Mouse (Mus musculus) spleen, postnatal 14 days (tissue): ENCODE results near the gene Coro1b.

Source experiments
- DNase-seq, 2 experiments: peaks; one replicate each; pipeline ENCODE4 v3.0.0; 2021 to 2022; ENCODE audit warnings: low spot score in 2 of 2

The Coro1b gene

DNA sequence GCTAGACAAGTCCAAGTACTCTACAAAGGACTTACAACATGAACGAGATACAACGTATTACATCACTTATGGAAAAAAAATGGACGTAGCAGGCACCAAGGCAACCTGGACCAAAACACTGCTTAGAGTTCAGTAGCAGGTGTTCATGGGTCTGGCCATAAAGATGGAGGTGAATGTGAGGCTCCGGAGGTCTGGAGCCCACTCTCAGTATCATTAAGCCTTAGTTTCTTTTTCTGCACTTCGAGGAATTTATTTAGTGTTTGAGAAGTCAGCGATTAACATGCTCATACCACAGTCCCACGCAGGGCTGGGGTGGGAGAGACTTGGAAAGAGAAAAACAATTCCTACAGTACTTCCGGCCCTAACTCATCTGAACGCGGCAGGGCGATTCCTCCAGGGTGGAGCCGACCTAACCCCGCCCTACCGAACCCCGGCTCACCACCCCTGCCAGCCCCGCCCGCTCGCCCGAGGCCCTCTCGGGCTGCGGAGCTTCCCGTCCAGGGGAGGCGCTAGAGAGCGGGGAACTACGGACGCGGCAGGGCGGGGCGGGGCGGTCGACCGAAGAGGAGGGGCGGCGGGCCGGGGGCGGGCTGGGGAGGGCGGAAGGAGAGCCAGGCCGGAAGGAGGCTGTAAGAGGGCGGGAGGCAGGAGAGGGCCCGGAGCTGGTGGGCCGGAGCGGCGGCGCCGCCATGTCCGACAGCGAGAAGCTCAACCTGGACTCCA, 43.3 kb downstream of the Coro1b start, which contains the start of gene Ppp1ca:
Ppp1ca (plus strand) TSS at position 538 of the 723 bp plus-strand sequence.
- peak; percentile 98 to 99 for DNase-seq

DNA sequence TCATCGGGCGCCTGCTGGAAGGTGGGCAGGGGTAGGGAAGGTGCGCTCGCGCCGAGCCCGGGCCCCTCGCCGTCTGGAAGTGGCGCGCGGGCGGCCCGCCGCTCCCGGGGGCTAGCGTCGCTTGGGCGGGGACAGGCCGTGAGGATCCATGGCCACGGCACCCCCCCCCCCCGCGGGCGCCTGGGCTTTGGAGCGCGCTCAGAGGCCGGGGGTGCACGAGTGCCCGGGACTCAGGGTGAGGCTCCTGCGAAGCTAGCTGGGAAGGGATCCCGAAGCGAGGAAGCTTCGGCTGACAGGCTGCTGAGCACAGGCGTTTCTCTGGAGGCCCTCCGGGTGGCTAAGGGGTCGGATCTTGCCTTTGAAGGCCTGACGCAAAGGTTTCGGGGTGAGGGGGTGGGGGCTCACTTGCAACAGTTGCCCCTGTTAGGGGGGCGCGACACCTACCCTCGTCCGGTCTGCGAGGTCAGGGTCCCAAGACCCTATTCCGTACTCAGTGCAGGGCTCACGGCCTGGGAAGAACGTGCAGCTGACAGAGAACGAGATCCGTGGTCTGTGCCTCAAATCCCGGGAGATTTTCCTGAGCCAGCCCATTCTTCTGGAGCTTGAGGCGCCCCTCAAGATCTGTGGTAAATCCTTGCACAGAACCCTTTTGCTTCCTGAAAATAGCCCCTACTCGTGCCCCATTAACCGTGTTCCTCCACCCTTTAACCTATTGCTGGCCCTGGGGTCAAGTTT, 44.0 kb downstream of the Coro1b start:
- no peak for DNase-seq

DNA sequence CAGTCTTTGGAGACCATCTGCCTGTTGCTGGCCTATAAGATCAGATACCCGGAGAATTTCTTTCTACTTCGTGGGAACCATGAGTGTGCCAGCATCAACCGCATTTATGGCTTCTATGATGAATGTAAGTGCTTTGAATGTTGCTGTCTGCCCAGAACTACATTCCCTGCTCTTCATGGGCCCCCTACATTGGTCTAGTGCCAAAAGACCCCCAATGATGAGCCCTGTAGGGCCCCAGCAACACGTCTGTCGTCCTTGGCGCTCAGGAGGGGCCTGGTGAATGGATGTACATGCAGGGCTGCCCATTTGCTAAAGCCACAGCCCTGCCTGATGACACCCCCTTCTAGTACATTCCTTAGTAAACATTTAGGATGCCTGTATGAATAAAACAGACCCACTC, 44.7 kb downstream of the Coro1b start:
- DNase-seq = no peak

DNA sequence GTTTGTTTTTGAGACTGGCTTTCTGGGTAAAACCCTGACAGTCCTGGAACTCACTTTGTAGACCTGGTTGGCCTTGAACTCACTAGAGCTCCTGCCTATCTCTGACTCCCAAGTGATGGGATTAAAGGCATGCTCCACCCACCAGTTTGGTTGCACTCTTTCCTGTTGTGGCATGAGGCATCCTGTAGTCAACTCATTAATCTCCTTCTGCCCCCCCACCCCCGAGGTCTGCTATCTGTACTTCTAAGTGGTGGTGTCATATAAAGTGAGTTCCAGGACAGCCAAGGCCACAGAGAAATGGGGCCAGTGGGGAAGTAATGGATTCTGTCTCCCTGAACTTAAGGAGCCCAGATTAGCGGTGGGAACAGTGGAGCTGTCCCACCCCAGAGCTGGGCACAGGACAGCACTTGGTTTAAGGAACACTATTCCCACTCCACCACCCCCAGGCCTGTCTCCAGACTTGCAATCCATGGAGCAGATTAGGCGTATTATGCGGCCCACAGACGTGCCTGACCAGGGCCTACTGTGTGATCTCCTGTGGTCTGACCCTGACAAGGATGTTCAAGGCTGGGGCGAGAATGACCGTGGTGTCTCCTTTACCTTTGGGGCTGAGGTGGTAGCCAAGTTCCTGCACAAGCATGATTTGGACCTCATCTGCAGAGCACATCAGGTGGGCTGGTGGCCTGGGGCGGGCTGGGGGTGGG, 45.8 kb downstream of the Coro1b start:
- DNase-seq = no peak

DNA sequence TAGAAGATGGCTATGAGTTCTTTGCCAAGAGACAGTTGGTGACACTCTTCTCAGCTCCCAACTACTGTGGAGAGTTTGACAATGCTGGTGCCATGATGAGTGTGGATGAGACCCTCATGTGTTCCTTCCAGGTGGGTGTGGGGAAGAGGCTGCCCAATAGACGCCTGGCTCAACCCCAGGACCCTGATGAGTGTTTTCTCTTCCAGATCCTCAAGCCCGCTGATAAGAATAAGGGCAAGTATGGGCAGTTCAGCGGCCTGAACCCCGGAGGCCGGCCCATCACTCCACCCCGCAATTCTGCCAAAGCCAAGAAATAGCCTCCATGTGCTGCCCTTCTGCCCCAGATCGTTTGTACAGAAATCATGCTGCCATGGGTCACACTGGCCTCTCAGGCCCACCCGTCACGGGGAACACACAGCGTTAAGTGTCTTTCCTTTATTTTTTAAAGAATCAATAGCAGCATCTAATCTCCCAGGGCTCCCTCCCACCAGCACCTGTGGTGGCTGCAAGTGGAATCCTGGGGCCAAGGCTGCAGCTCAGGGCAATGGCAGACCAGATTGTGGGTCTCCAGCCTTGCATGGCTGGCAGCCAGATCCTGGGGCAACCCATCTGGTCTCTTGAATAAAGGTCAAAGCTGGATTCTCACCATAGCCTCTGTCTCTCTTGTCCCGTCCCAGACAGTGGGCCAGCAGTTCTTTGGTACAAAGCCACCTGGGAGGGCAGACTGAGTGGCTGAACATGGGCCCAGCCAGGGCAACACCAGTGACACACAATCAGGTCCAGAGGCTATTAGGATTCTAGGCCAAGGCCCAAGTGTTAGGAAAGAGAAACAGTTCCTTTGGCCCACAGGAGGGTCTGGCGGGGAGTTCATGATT, 46.6 kb downstream of the Coro1b start:
- DNase-seq = no peak

DNA sequence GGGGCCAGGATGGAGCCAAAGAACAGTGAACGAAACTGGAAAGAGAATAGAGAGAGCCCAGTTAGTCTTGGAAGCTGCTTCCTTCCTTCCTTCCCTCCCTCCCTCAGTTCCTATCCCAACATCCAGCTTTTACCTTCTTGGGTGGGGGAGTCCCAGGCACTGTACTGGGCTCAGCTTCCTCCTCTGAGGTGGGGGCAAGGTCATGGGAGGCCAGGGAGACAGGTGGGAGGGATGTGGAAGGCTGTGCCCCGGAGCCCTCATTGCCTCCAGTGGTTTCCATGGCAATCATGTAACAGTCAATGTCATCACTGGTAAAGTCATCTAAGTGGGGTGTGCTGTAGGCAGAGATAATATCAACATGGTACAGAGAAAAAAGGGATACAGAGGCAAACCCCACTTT, 47.6 kb downstream of the Coro1b start:
- DNase-seq = no peak

DNA sequence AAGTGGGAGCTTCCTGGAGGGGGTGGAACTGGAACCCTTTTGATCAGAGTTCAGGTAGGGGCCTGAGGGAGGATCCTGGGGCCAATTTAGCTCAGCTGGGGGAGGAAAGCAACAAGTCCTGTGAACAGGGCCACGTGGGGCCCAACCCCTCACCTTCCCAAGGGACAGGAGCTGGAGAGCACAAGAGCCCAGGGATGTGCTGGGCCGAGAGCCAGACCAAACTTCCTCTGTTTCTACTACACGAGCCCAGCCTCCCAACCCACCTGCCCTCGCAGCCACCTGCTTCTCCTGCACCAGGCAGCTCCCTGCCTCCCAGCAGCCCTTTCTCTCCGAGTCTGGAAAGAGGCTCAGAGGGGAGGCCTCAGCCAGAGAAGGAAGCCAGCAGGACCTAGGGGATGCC, 48.1 kb downstream of the Coro1b start:
- DNase-seq = no peak

DNA sequence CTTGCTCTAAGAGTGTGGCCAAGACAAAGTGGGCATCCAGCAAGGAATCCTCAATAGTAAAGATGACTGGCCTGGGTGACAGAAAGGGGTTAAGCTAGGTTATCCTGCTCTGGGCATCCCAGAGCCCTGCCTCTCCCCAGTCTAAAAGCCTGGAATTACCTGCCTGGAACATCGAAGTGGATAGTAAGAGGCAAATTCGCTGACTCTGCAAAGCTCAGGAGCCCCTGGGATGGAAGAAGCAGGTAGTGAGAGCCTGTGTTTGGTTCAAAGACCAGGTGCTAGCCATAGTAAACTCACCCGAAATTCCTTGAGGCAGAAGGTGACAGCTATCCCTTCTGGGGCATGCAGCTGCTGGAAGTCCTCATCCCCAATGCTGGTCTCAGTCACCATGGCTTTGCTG, 48.8 kb downstream of the Coro1b start:
- DNase-seq = no peak

DNA sequence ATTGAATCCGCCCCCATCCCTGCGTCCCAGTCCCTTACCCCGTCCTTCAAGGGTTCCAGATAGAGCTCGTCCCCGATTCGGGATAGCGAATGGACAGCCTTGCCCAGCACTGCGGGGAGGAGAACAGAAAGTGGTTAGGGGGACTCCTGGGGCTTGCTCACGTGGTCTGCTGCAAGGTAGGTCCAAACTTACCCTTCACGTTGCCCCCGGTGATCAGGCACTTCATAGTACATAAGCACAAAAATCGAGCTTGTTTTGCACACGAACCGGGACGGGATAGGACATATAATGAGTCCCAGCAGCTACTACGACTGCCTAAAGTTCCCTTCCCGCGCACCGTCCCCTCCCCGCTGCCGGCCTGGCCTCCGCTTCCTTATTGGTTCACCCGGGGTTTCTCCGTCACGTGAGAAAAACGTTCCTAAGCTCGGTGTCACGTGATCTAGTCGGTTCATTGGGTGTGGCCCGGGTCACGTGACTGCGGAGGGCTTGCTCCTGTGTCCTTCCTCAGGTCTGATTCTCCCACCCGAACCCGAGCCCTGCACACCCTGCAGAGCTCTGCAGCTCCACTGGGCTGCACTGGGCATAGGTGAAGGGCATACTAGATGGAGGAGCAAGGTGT, 53.0 kb downstream of the Coro1b start, which contains the start of gene Rad9a:
Rad9a (minus strand) TSS at position 372 of the 619 bp plus-strand sequence.
- DNase-seq = peak; percentile 90 to 92

DNA sequence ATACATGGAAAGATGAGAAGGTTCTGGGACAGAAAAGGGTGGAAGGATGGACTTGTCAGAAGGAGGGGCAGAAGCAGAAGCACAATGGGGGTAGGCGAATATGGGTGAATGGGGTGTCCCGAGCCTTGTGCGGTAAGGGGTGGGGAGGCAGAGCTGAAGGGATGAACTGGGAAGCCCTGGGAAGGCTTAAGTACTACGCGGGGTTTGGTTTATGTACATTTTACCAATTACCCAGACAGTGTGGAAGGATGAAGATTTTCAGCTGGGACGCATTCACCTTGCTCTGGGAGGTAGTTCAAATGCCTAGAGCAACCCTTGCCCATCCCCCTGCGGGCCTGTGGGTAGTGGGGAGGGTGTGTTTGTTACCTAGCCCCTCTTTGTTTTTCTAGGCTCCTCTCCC, 53.7 kb downstream of the Coro1b start:
- no peak for DNase-seq

DNA sequence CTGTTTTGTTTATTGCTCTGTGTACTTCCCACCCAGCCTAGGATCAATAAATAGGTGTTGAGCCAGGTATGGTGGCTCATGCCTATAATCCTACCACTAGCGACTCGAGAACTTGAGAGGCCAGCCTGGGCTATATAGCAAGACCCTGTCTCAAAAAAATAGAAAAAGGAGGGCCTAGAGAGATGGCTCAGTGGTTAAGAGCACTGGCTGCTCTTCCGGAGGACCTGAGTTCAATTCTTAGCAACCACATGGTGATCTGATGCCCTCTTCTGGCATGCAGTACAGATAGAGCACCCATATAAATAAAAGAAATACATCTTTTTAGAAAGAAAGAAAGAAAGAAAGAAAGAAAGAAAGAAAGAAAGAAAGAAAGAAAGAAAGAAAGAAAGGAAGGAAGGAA, 54.7 kb downstream of the Coro1b start:
- no peak for DNase-seq
